Mouse (Mus musculus): ENCODE results near the gene Nphp4. TPM values are rescaled to one million over a fixed set of nuclear protein-coding genes. Genes with fewer than 3 reads are reported as not detected.
A peak's percentile ranks its signal among the peaks of the same experiment; 100 is the strongest.

The Nphp4 gene
- polyA plus RNA-seq, 1 experiment from 2014 or later, result 3.8 TPM

- Histone ChIP-seq H3K9me3 (replicated peaks) (no peaks in the 10 kb centered on the region), H3K27me3 (ENCODE audit: low read depth, poor library complexity, severe bottlenecking) (no peaks in the 10 kb centered on the region), H3K36me3 (no peaks in the 10 kb centered on the region), H3K4me1 (peaks cover 10% of the 10 kb centered on the region), H3K27ac (no peak overlapping the region), H3K4me3 (no peak overlapping the region)
- 82% methylated on average over 18 of the region's 18 CpGs for WGBS
- no peak for DNase-seq (ENCODE audit: low spot score)
Measured at GRCm38 (mm10) chr4:152456609-152457008, 19.9 kb upstream of the Nphp4 start.

GRCm38 (mm10) chr4:152457673-152458072 lies 18.8 kb upstream of the Nphp4 start:
- WGBS, result 91% methylated on average over 4 of the region's 4 CpGs
- no peak overlapping the region for H3K27ac ChIP-seq

DNA sequence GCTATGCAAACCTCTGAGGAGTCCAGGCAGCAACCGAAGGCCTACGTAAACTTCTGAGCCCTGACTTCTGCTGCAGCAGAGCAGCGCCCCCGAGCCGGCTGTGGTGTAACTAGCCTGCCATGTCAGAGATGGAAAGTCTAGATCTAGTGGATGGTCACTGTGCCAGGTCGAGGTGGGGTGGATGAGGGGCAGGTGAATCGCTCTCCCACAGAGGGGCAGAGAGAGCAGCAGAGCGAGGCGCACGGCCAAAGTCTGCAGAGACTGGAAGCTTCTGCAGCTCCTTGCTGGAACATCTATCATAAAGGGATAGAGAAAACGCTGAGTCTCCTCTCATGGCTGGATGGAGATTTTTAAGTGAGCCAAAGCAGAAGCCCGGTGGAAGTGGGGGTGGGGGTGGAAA lies 14.0 kb upstream of the Nphp4 start:
- H3K4me1 ChIP-seq, result peaks cover 7% of the 10 kb centered on the region; the same call in 1 of the 2 replicates
- 89% methylated on average over 12 of the region's 12 CpGs for WGBS
- H3K36me3 ChIP-seq, result no peaks in the 10 kb centered on the region
- no peaks in the 10 kb centered on the region for H3K9me3 ChIP-seq (replicated peaks)
- no peak overlapping the region for H3K4me3 ChIP-seq
- H3K27me3 ChIP-seq (ENCODE audit: low read depth, poor library complexity, severe bottlenecking), result no peaks in the 10 kb centered on the region
- no peak for DNase-seq (ENCODE audit: low spot score)
- no peak overlapping the region for H3K27ac ChIP-seq

More at GRCm38 (mm10) chr4:152457673-152458072, 18.8 kb upstream of the Nphp4 start:
- H3K27me3 ChIP-seq (ENCODE audit: low read depth, poor library complexity, severe bottlenecking), result no peaks in the 10 kb centered on the region
- no peak overlapping the region for H3K4me3 ChIP-seq
- DNase-seq (ENCODE audit: low spot score), result no peak
- H3K4me1 ChIP-seq, result peaks cover 10% of the 10 kb centered on the region
- H3K9me3 ChIP-seq (replicated peaks), result no peaks in the 10 kb centered on the region
- no peaks in the 10 kb centered on the region for H3K36me3 ChIP-seq

GRCm38 (mm10) chr4:152463147-152463546 lies 13.4 kb upstream of the Nphp4 start:
- Histone ChIP-seq H3K4me3 (no peak overlapping the region), H3K4me1 (peaks cover 7% of the 10 kb centered on the region; the same call in 1 of the 2 replicates), H3K27ac (no peak overlapping the region), H3K36me3 (no peaks in the 10 kb centered on the region), H3K9me3 (replicated peaks) (no peaks in the 10 kb centered on the region), H3K27me3 (ENCODE audit: low read depth, poor library complexity, severe bottlenecking) (no peaks in the 10 kb centered on the region)
- no peak for DNase-seq (ENCODE audit: low spot score)
- 90% methylated on average over 9 of the region's 9 CpGs for WGBS

DNA sequence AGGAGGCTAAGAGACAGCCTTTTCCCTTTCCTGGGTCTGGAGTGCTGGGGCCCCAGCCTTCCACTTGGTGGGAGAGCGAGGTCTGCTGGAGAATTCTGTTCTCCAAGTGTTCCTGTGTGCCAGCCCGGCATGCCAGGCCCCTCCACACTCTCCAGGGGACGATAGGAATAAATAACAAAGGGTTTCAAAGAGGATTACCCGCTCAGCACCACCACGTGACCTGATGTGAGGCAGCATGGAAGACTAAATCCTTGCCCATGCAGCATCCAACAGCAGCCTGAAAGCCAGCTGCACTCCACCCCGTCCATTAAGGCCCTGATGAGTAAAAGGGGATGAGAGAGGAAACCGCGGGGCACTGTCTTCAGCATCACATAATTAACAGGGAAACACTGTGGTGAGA lies 11.4 kb upstream of the Nphp4 start:
- 36% methylated on average over 8 of the region's 8 CpGs for WGBS
- Histone ChIP-seq H3K9me3 (replicated peaks) (no peaks in the 10 kb centered on the region), H3K27ac (no peak overlapping the region), H3K4me3 (no peak overlapping the region), H3K27me3 (ENCODE audit: low read depth, poor library complexity, severe bottlenecking) (no peaks in the 10 kb centered on the region), H3K4me1 (peaks cover 7% of the 10 kb centered on the region; the same call in 1 of the 2 replicates), H3K36me3 (no peaks in the 10 kb centered on the region)
- DNase-seq (ENCODE audit: low spot score), result no peak

- Histone ChIP-seq H3K27ac (no peak overlapping the region), H3K4me3 (no peak overlapping the region), H3K9me3 (replicated peaks) (0 out of 2 replicates have a peak, but pooled peaks cover under 1% of the 10 kb centered on the region), H3K4me1 (peaks cover 7% of the 10 kb centered on the region; the same call in 1 of the 2 replicates), H3K27me3 (ENCODE audit: low read depth, poor library complexity, severe bottlenecking) (no peaks in the 10 kb centered on the region), H3K36me3 (no peaks in the 10 kb centered on the region)
- WGBS, result 89% methylated on average over 13 of the region's 13 CpGs
- DNase-seq (ENCODE audit: low spot score), result no peak
Measured at GRCm38 (mm10) chr4:152466601-152467000, 9.9 kb upstream of the Nphp4 start.

DNA sequence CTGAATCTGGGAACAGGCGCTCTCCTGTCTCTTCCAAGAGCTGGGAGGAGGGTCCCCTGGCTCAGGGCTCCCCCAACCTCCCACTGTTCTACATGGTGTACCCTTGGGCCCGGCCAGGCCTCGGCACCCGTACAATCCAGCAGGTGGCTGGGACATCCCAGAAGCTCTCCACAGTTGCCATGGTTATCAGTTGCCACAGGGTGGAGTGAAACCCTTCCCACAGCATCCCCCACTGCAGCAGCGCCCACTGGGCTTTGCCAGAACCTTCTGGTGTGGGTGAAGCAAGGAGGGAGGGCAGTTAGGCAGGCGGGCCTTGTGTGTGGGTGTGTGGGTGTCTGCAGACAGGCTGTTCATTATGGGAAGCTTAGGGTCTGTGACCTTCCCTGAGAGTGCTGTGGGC lies 8.6 kb upstream of the Nphp4 start:
- H3K27ac ChIP-seq, result no peak overlapping the region
- DNase-seq (ENCODE audit: low spot score), result no peak
- WGBS, result 88% methylated on average over 6 of the region's 6 CpGs

DNA sequence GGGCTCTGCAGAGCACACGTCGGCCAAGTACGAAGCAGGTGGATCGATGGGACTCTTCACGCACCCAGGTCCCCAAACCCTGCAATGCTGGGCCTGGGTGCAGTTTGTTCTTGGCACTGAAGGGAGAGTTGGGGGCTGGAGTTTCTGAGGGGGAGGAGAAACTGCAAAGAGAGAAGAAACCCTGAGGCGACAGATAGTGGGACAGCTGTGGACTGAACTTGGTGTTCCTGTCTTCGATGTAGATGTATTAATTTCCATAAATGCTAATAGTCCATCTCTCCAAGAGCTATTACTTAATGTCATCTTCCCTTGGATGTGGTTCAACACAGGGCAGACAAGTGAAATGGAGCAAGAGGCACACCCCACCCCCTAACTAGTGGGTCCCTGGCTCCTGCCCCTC lies 565 bp upstream of the Nphp4 start:
- no peaks in the 10 kb centered on the region for H3K36me3 ChIP-seq
- H3K4me1 ChIP-seq, result peaks cover 22% of the 10 kb centered on the region
- H3K4me3 ChIP-seq, result no peak overlapping the region
- WGBS, result 83% methylated on average over 7 of the region's 7 CpGs
- DNase-seq (ENCODE audit: low spot score), result no peak
- no peak overlapping the region for H3K27ac ChIP-seq
- peaks cover 35% of the 10 kb centered on the region for H3K27me3 ChIP-seq (ENCODE audit: low read depth, poor library complexity, severe bottlenecking)
- H3K9me3 ChIP-seq (replicated peaks), result peaks cover 2% of the 10 kb centered on the region; the same call in 1 of the 2 replicates

More for the DNA sequence above, 8.6 kb upstream of the Nphp4 start:
- no peaks in the 10 kb centered on the region for H3K36me3 ChIP-seq
- H3K9me3 ChIP-seq (replicated peaks), result peaks cover 2% of the 10 kb centered on the region; the same call in 1 of the 2 replicates
- no peak overlapping the region for H3K4me3 ChIP-seq
- H3K4me1 ChIP-seq, result peaks cover 7% of the 10 kb centered on the region; the same call in 1 of the 2 replicates
- no peaks in the 10 kb centered on the region for H3K27me3 ChIP-seq (ENCODE audit: low read depth, poor library complexity, severe bottlenecking)

DNA sequence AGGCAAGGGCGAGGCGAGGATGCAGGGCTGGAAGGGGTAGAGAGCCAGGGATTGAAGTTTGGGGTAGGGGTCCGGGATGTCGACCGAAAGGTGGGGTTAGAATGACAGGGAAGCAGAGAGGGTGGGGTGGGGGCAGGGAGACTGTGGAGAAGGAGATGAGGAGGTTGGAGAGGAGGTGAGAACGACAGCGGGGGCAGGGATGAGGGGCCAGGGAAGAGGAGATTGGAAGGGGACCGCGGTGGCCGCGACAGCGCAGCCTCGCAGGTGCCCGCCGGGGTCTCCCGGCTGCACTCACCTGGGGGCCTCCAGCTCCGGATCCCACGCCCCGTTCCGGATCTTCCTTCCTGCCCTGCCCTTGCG lies 580 bp downstream of the Nphp4 start:
- H3K27ac ChIP-seq, result peak overlapping the region; percentile 98
- peaks cover 22% of the 10 kb centered on the region for H3K4me1 ChIP-seq
- no peaks in the 10 kb centered on the region; the same call in 1 of the 2 replicates for H3K9me3 ChIP-seq (replicated peaks)
- H3K27me3 ChIP-seq (ENCODE audit: low read depth, poor library complexity, severe bottlenecking), result peaks cover 35% of the 10 kb centered on the region
- no peak for DNase-seq (ENCODE audit: low spot score)
- no peaks in the 10 kb centered on the region for H3K36me3 ChIP-seq
- peak overlapping the region; percentile 75 for H3K4me3 ChIP-seq
- WGBS, result 1% methylated on average over 21 of the region's 21 CpGs

- peak; percentile 96 for DNase-seq (ENCODE audit: low spot score)
- under 1% methylated on average over 63 of the region's 63 CpGs for WGBS
- H3K9me3 ChIP-seq (replicated peaks), result no peaks in the 10 kb centered on the region; the same call in 1 of the 2 replicates
Measured at GRCm38 (mm10) chr4:152477466-152478223, 1.1 kb downstream of the Nphp4 start, which contains the start of gene Kcnab2. Gene Kcnab2 (minus strand): TSS chr4:152477871.

DNA sequence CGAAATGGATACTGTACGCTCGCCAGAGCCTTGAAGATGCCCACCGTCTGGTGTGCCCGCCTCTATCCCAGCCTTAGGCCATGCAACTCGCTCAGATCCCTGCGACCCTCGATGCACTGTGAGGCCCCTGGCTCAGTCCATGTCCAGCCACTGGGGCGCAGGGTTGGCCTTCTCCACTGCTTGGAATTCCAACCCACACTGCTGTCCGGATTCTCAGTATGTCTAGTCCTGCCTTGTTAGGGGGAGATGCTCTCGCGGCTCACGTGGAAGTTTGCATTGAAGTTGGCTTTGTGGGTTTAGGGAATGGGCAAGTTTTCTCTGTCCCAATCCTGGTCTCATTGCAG lies 1.7 kb downstream of the Nphp4 start:
- WGBS, result 2% methylated on average over 13 of the region's 13 CpGs
- H3K36me3 ChIP-seq, result no peaks in the 10 kb centered on the region

More at GRCm38 (mm10) chr4:152477466-152478223, 1.1 kb downstream of the Nphp4 start, which contains the start of gene Kcnab2:
- H3K27ac ChIP-seq, result peak within 1 kb of the TSS; percentile 98
- peaks cover 22% of the 10 kb centered on the region for H3K4me1 ChIP-seq
- peak within 1 kb of the TSS; percentile 75 for H3K4me3 ChIP-seq
- H3K27me3 ChIP-seq (ENCODE audit: low read depth, poor library complexity, severe bottlenecking), result peaks cover 35% of the 10 kb centered on the region
- H3K36me3 ChIP-seq, result no peaks in the 10 kb centered on the region

GRCm38 (mm10) chr4:152480426-152480825 lies 3.9 kb downstream of the Nphp4 start:
- H3K4me3 ChIP-seq, result no peak overlapping the region
- no peak for DNase-seq (ENCODE audit: low spot score)
- peaks cover 24% of the 10 kb centered on the region for H3K27me3 ChIP-seq (ENCODE audit: low read depth, poor library complexity, severe bottlenecking)
- no peaks in the 10 kb centered on the region for H3K36me3 ChIP-seq
- H3K9me3 ChIP-seq (replicated peaks), result no peaks in the 10 kb centered on the region
- peaks cover 26% of the 10 kb centered on the region for H3K4me1 ChIP-seq
- 51% methylated on average over 8 of the region's 8 CpGs for WGBS
- H3K27ac ChIP-seq, result no peak overlapping the region

More for the DNA sequence above, 1.7 kb downstream of the Nphp4 start:
- Histone ChIP-seq H3K27me3 (ENCODE audit: low read depth, poor library complexity, severe bottlenecking) (peaks cover 35% of the 10 kb centered on the region), H3K4me1 (peaks cover 22% of the 10 kb centered on the region), H3K27ac (peak overlapping the region; percentile 98), H3K4me3 (peak overlapping the region; percentile 75), H3K9me3 (replicated peaks) (no peaks in the 10 kb centered on the region)
- no peak for DNase-seq (ENCODE audit: low spot score)

DNA sequence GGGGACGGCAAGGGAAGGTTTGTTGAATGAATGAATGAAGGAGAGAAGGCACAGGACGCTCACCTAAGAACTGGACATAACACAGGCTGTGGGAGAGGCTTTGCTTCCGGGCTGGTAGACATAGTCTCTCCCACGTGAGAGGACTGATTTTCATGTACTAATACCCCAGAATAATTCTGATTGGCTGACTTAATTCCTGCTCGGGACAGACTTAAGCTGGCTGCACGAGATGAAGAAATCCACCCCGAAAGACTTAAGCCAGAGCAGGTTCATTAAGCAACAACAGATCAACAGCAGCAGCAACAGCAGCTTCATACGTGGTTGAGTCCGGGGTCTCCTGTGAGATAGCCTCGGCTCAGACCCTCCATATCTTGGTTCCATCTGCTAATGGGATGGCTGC lies 11.5 kb downstream of the Nphp4 start:
- Histone ChIP-seq H3K36me3 (no peaks in the 10 kb centered on the region), H3K27me3 (ENCODE audit: low read depth, poor library complexity, severe bottlenecking) (no peaks in the 10 kb centered on the region), H3K4me1 (0 out of 2 replicates have a peak, but pooled peaks cover 6% of the 10 kb centered on the region), H3K4me3 (no peak overlapping the region), H3K9me3 (replicated peaks) (no peaks in the 10 kb centered on the region), H3K27ac (no peak overlapping the region)
- 92% methylated on average over 10 of the region's 10 CpGs for WGBS
- no peak for DNase-seq (ENCODE audit: low spot score)

All from limb, embryonic 10.5 days (tissue).